Mouse (Mus musculus) MEL (cell line): ENCODE measurements around the gene Pdcd5. TPM values are rescaled to one million over a fixed set of nuclear protein-coding genes. Genes with fewer than 3 reads are reported as not detected.

Experiments
- DNase-seq: peaks from one replicate; pipeline ENCODE4 v3.0.0; 2011; ENCODE audit warnings: low read depth, low spot score
- H3K27ac ChIP-seq: 2 replicates; pipeline ENCODE4 v1.5.1; 2012; ENCODE audit warnings: low read depth, mild to moderate bottlenecking, control low read depth, low read length, moderate library complexity; ENCODE audit not compliant: control insufficient read depth
- H3K27me3 ChIP-seq, 2 experiments: fragments of 150-350 bp in 1 of 2; sonication (generic) in 1 of 2; 2 replicates each; pipeline ENCODE4 v1.6.1; 2012; ENCODE audit warnings: low read length in 2 of 2, mild to moderate bottlenecking in 2 of 2, improper control_type of control experiment in 1 of 2, moderate library complexity in 1 of 2; ENCODE audit not compliant: insufficient read depth in 2 of 2, control insufficient read depth in 1 of 2
- H3K36me3 ChIP-seq, 2 experiments: 2 replicates each; pipeline ENCODE4 v1.6.1; 2012 to 2014; ENCODE audit warnings: low read length in 2 of 2, improper control_type of control experiment in 1 of 2, inconsistent platforms in 1 of 2, mild to moderate bottlenecking in 1 of 2; ENCODE audit not compliant: insufficient read depth in 2 of 2, control insufficient read depth in 1 of 2
- H3K4me1 ChIP-seq, 2 experiments: fragments of 150-350 bp in 1 of 2; sonication (generic) in 1 of 2; 2 replicates each; pipeline ENCODE4 v1.6.1; 2012; ENCODE audit warnings: low read length in 2 of 2, improper control_type of control experiment in 1 of 2, mild to moderate bottlenecking in 1 of 2; ENCODE audit not compliant: insufficient read depth in 2 of 2, control insufficient read depth in 1 of 2
- H3K4me3 ChIP-seq, 2 experiments: fragments of 150-350 bp in 1 of 2; sonication (generic) in 1 of 2; 2 replicates each; pipeline ENCODE4 v1.5.1; 2012; ENCODE audit warnings: low read depth in 2 of 2, low read length in 2 of 2, mild to moderate bottlenecking in 2 of 2, moderate library complexity in 2 of 2, control low read depth in 1 of 2, improper control_type of control experiment in 1 of 2; ENCODE audit not compliant: control insufficient read depth in 1 of 2, insufficient read depth in 1 of 2
- H3K79me2 ChIP-seq: 2 replicates; pipeline ENCODE4 v1.6.1; 2012; ENCODE audit warnings: mild to moderate bottlenecking, low read length, moderate library complexity; ENCODE audit not compliant: control insufficient read depth, poor library complexity, insufficient read depth
- H3K9ac ChIP-seq: 2 replicates; pipeline ENCODE4 v1.6.1; 2012; ENCODE audit warnings: low read depth, mild to moderate bottlenecking, control low read depth, low read length, moderate library complexity; ENCODE audit not compliant: control insufficient read depth, poor library complexity, severe bottlenecking
- H3K9me3 ChIP-seq: fragments of 150-350 bp; sonication (generic); replicated peaks from 2 replicates; pipeline ENCODE4 v1.6.1; 2012; ENCODE audit warnings: mild to moderate bottlenecking, low read length, improper control_type of control experiment, moderate library complexity; ENCODE audit not compliant: insufficient read depth
- CHD1 ChIP-seq: IDR thresholded peaks from 2 replicates; pipeline ENCODE4 v1.6.1; 2012; ENCODE audit warnings: low read depth, mild to moderate bottlenecking, inconsistent platforms, low read length, improper control_type of control experiment
- CHD2 ChIP-seq: IDR thresholded peaks from 2 replicates; pipeline ENCODE4 v1.6.1; 2011; ENCODE audit warnings: low read length, improper control_type of control experiment
- CTCF ChIP-seq, 3 experiments: IDR thresholded peaks in 2 of 3; conservative IDR thresholded peaks in 1 of 3; 2 replicates each; pipeline ENCODE4 v1.5.1; 2011 to 2012; ENCODE audit warnings: low read length in 3 of 3, low read depth in 2 of 3, mild to moderate bottlenecking in 2 of 3, improper control_type of control experiment in 1 of 3, inconsistent platforms in 1 of 3, mixed read lengths in 1 of 3, moderate library complexity in 1 of 3; ENCODE audit not compliant: control insufficient read depth in 1 of 3, insufficient read depth in 1 of 3, poor library complexity in 1 of 3, severe bottlenecking in 1 of 3
- ELF1 ChIP-seq: IDR thresholded peaks from 2 replicates; pipeline ENCODE4 v1.6.1; 2014; ENCODE audit warnings: low read depth, mild to moderate bottlenecking, inconsistent platforms, low read length, improper control_type of control experiment, moderate library complexity
- EP300 ChIP-seq, 2 experiments: IDR thresholded peaks; 2 replicates each; pipeline ENCODE4 v1.6.1; 2011; ENCODE audit warnings: improper control_type of control experiment in 2 of 2, low read length in 2 of 2, low read depth in 1 of 2, mild to moderate bottlenecking in 1 of 2
- JUND ChIP-seq: IDR thresholded peaks from 2 replicates; pipeline ENCODE4 v1.6.1; 2011; ENCODE audit warnings: low read depth, mild to moderate bottlenecking, improper control_type of control experiment, low read length
- MAZ ChIP-seq: IDR thresholded peaks from 2 replicates; pipeline ENCODE4 v1.6.1; 2012; ENCODE audit warnings: low read depth, mild to moderate bottlenecking, inconsistent platforms, low read length, improper control_type of control experiment
- MYB ChIP-seq: IDR thresholded peaks from 2 replicates; pipeline ENCODE4 v1.6.1; 2011; ENCODE audit warnings: mild to moderate bottlenecking, low read depth, low read length, improper control_type of control experiment
- NRF1 ChIP-seq: IDR thresholded peaks from 2 replicates; pipeline ENCODE4 v1.6.1; 2014; ENCODE audit warnings: low read depth, mild to moderate bottlenecking, inconsistent platforms, low read length, improper control_type of control experiment, moderate library complexity; ENCODE audit not compliant: poor library complexity, insufficient read depth, severe bottlenecking
- POLR2A ChIP-seq, 2 experiments: IDR thresholded peaks; 2 replicates each; pipeline ENCODE4 v1.6.1; 2011 to 2012; ENCODE audit warnings: low read length in 2 of 2, mild to moderate bottlenecking in 2 of 2, control low read depth in 1 of 2, improper control_type of control experiment in 1 of 2, low read depth in 1 of 2, moderate library complexity in 1 of 2; ENCODE audit not compliant: control insufficient read depth in 1 of 2, insufficient read depth in 1 of 2, poor library complexity in 1 of 2
- POLR2AphosphoS2 ChIP-seq: IDR thresholded peaks from 2 replicates; pipeline ENCODE4 v1.6.1; 2011; ENCODE audit warnings: low read length, improper control_type of control experiment
- POLR2AphosphoS5 ChIP-seq: IDR thresholded peaks from 2 replicates; pipeline ENCODE4 v1.6.1; 2012; ENCODE audit warnings: low read depth, borderline replicate concordance, mild to moderate bottlenecking, inconsistent platforms, low read length, moderate library complexity, mixed read lengths
- SIN3A ChIP-seq: IDR thresholded peaks from 2 replicates; pipeline ENCODE4 v1.6.1; 2012; ENCODE audit warnings: low read length, improper control_type of control experiment, inconsistent platforms
- SMC3 ChIP-seq: IDR thresholded peaks from 2 replicates; pipeline ENCODE4 v1.6.1; 2011; ENCODE audit warnings: low read depth, low read length, improper control_type of control experiment
- TBP ChIP-seq: IDR thresholded peaks from 2 replicates; pipeline ENCODE4 v1.8.0; 2011; ENCODE audit warnings: low read depth, low read length, improper control_type of control experiment
- UBTF ChIP-seq: IDR thresholded peaks from 2 replicates; pipeline ENCODE4 v1.6.1; 2012; ENCODE audit warnings: low read depth, mild to moderate bottlenecking, inconsistent platforms, low read length, improper control_type of control experiment, moderate library complexity, borderline replicate concordance; ENCODE audit not compliant: insufficient read depth
- USF1 ChIP-seq: IDR thresholded peaks from 2 replicates; pipeline ENCODE4 v1.6.1; 2014; ENCODE audit warnings: low read depth, mild to moderate bottlenecking, inconsistent platforms, low read length, improper control_type of control experiment, moderate library complexity
- USF2 ChIP-seq, 2 experiments: IDR thresholded peaks; 2 replicates each; pipeline ENCODE4 v1.6.1; 2011 to 2012; ENCODE audit warnings: improper control_type of control experiment in 2 of 2, low read length in 2 of 2, borderline replicate concordance in 1 of 2, inconsistent platforms in 1 of 2, low read depth in 1 of 2, mild to moderate bottlenecking in 1 of 2; ENCODE audit not compliant: insufficient read depth in 1 of 2
- ZC3H11A ChIP-seq: IDR thresholded peaks from 2 replicates; pipeline ENCODE4 v1.6.1; 2012; ENCODE audit warnings: low read depth, mild to moderate bottlenecking, inconsistent platforms, low read length, improper control_type of control experiment
- ZKSCAN1 ChIP-seq: IDR thresholded peaks from 2 replicates; pipeline ENCODE4 v1.6.1; 2012; ENCODE audit warnings: low read depth, mild to moderate bottlenecking, inconsistent platforms, low read length, improper control_type of control experiment, moderate library complexity
- ZMIZ1 ChIP-seq: IDR thresholded peaks from 2 replicates; pipeline ENCODE4 v1.6.1; 2012; ENCODE audit warnings: low read depth, mild to moderate bottlenecking, inconsistent platforms, low read length, improper control_type of control experiment, moderate library complexity
- ZNF384 ChIP-seq: IDR thresholded peaks from 2 replicates; pipeline ENCODE4 v1.6.1; 2012; ENCODE audit warnings: low read depth, mild to moderate bottlenecking, inconsistent platforms, low read length, improper control_type of control experiment
- polyA plus RNA-seq, 2 experiments: library from polyadenylated mRNA; stranded (reverse) in 1 of 2; unstranded in 1 of 2; fragments of >175 nt in 1 of 2; fragments of >200 nt in 1 of 2; gene quantifications; 2 replicates each; pipeline versions ENCODE4 v1.2.1 to v1.2.4; 2012; ENCODE audit warnings: low replicate concordance in 2 of 2, low read depth in 1 of 2; ENCODE audit not compliant: insufficient read length in 2 of 2, insufficient read depth in 1 of 2, missing spikeins in 1 of 2
- total RNA-seq: library from RNA; depleted of rRNA; stranded (reverse); fragments of 300-350 nt; gene quantifications from 2 replicates; pipeline ENCODE4 v1.2.3, GENCODE M21; 2012

The Pdcd5 gene
- total and polyA plus RNA-seq, 3 experiments = 118 to 1,267 (median 221) TPM

- peaks cover 17% of the 10 kb centered on the region in 2 experiments for H3K36me3 ChIP-seq
- H3K9ac ChIP-seq = no peak overlapping the region
- H3K79me2 ChIP-seq = no peaks in the 10 kb centered on the region
- no peaks in the 10 kb centered on the region for H3K9me3 ChIP-seq
- H3K27me3 ChIP-seq = no peaks in the 10 kb centered on the region
- TF ChIP-seq CTCF (IDR thresholded peaks at IDR 0.05 in 2 of 3, conservative IDR thresholded peaks at IDR 0.05 in 1 of 3; ENCODE audit: control insufficient read depth in 1 of 3, insufficient read depth in 1 of 3, low read depth in 2 of 3, low read length in 3 of 3, poor library complexity in 1 of 3, severe bottlenecking in 1 of 3) = no peak
- no peak for TF ChIP-seq USF2 (IDR thresholded peaks at IDR 0.05; ENCODE audit: borderline replicate concordance in 1 of 2, insufficient read depth in 1 of 2, low read depth in 1 of 2, low read length in 2 of 2)
- no peak for TF ChIP-seq EP300 (IDR thresholded peaks at IDR 0.05; ENCODE audit: low read depth in 1 of 2, low read length in 2 of 2)
- H3K4me1 ChIP-seq = peaks cover 0 to 18% of the 10 kb centered on the region in 2 experiments; a peak in 3 of 4 replicates
- peak; percentile 17 for DNase-seq
- H3K27ac ChIP-seq = no peak overlapping the region
- no peak overlapping the region for H3K4me3 ChIP-seq
These were observed 47.3 kb downstream of the Pdcd5 start for GRCm38 (mm10) chr7:35600031-35600430.

GRCm38 (mm10) chr7:35599492-35599891 is 47.8 kb downstream of the Pdcd5 start:
- no peak for DNase-seq
- Histone ChIP-seq H3K9me3 (no peaks in the 10 kb centered on the region), H3K27ac (no peak overlapping the region), H3K79me2 (no peaks in the 10 kb centered on the region), H3K9ac (no peak overlapping the region), H3K27me3 (no peaks in the 10 kb centered on the region), H3K4me3 (no peak overlapping the region), H3K36me3 (peaks cover 17 to 20% of the 10 kb centered on the region in 2 experiments), H3K4me1 (peaks cover 0 to 18% of the 10 kb centered on the region in 2 experiments; a peak in 3 of 4 replicates)
- TF ChIP-seq MAZ (no peak), TBP (no peak), CTCF (IDR thresholded peaks at IDR 0.05 in 2 of 3, conservative IDR thresholded peaks at IDR 0.05 in 1 of 3; ENCODE audit: control insufficient read depth in 1 of 3, insufficient read depth in 1 of 3, low read depth in 2 of 3, low read length in 3 of 3, poor library complexity in 1 of 3, severe bottlenecking in 1 of 3) (no peak; a peak in 1 of 6 replicates), POLR2A (IDR thresholded peaks at IDR 0.05; ENCODE audit: control insufficient read depth in 1 of 2, insufficient read depth in 1 of 2, low read depth in 1 of 2, low read length in 2 of 2, poor library complexity in 1 of 2) (no peak), ZMIZ1 (no peak), SMC3 (no peak), POLR2AphosphoS2 (no peak), ELF1 (no peak), ZC3H11A (no peak), POLR2AphosphoS5 (no peak), MYB (no peak), ZNF384 (no peak), USF1 (no peak), ZKSCAN1 (no peak), CHD2 (no peak), NRF1 (no peak), JUND (no peak), CHD1 (no peak), UBTF (no peak), SIN3A (no peak)
